Mouse (Mus musculus) heart, embryonic 10.5 days (tissue): Measurements from ENCODE around the gene Msantd3. TPM values are rescaled to one million over a fixed set of nuclear protein-coding genes. Genes with fewer than 3 reads are reported as not detected.
A peak's percentile ranks its signal among the peaks of the same experiment; 100 is the strongest.

Experiments used
- DNase-seq: peaks from one replicate; pipeline ENCODE4 v3.0.0-alpha.2; 2017; ENCODE audit warnings: low spot score
- H3K27ac ChIP-seq: fragments of 300-500 bp; sonication (generic); 2 replicates; pipeline ENCODE4 v1.5.1; 2016; ENCODE audit warnings: mild to moderate bottlenecking
- H3K27me3 ChIP-seq: fragments of 300-500 bp; sonication (generic); 2 replicates; pipeline ENCODE4 v1.6.1; 2016; ENCODE audit warnings: mild to moderate bottlenecking; ENCODE audit not compliant: poor library complexity, insufficient read depth, severe bottlenecking
- H3K36me3 ChIP-seq: fragments of 300-500 bp; sonication (generic); 2 replicates; pipeline ENCODE4 v1.6.1; 2016; ENCODE audit warnings: mild to moderate bottlenecking, moderate library complexity
- H3K4me1 ChIP-seq: fragments of 300-500 bp; sonication (generic); 2 replicates; pipeline ENCODE4 v1.6.1; 2016; ENCODE audit warnings: mild to moderate bottlenecking
- H3K4me3 ChIP-seq: fragments of 300-500 bp; sonication (generic); 2 replicates; pipeline ENCODE4 v1.5.1; 2016; ENCODE audit warnings: mild to moderate bottlenecking, moderate library complexity
- H3K9me3 ChIP-seq: fragments of 300-500 bp; sonication (generic); 2 replicates; pipeline ENCODE4 v1.6.1; 2016; ENCODE audit warnings: mild to moderate bottlenecking, moderate library complexity
- WGBS: fragments of 180-500 bp; shearing (Covaris S2); methylation state at CpG from one replicate; pipeline ENCODE4 v1.1.7; 2016; 5-methylcytosine and 5-hydroxymethylcytosine counted together
- polyA plus RNA-seq: library from polyadenylated mRNA; unstranded; fragments of >200 nt; fragmentation: Nextera tagmentation; extraction: Ambion mirVana; gene quantifications from 2 replicates; pipeline ENCODE4 v1.2.1, GENCODE M21; 2016

The Msantd3 gene
- polyA plus RNA-seq, 1 experiment from 2014 or later: 32.3 TPM

DNA sequence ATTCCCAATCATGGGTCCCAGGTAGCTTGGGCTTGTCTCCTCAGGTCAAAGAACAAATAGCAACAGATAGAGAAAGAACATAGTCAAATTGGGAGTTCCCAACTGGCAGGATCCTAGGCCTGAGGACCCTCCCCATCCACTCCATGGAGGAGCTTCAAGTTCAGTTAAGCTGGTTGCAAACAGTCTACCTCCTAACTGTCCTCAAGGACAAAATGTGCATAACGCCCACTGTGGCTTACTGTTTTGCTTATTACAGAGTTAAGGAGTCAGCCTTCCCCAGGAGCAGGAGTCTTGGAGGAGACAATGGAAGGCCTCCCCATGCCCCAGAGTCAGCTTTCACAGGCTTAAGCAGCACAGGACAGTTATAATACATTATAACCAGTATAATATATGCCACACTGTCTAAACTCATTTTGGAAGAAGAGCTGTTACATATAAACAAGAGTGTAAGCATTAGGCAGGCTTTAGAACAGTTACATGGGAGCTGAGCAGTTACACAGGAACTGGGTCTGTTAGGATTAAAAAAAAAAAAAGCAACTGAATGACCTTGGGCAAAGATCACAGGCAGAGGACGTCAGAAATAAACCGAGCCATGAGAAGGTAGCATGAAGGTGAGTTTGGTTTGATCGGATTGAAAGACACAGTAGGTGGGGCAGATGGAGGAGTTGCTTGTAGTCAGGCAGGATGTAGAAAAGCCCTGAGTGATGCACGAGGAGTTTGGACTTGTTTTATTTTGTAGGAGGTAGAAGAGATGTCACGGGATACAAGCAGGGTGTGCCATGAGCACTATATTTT is 3.5 kb downstream of the Msantd3 start:
- H3K4me3 ChIP-seq: no peak overlapping the region
- no peak for DNase-seq
- H3K9me3 ChIP-seq: no peaks in the 10 kb centered on the region
- H3K27ac ChIP-seq: peak overlapping the region; percentile 99
- no peaks in the 10 kb centered on the region for H3K27me3 ChIP-seq
- WGBS: 63% methylated on average over 6 of the region's 6 CpGs
- H3K36me3 ChIP-seq: no peaks in the 10 kb centered on the region
- peaks cover 70% of the 10 kb centered on the region for H3K4me1 ChIP-seq

GRCm38 (mm10) chr4:48544141-48544540 is 4.4 kb downstream of the Msantd3 start:
- 65% methylated on average over 8 of the region's 8 CpGs for WGBS
- Histone ChIP-seq H3K27me3 (no peaks in the 10 kb centered on the region), H3K9me3 (no peaks in the 10 kb centered on the region), H3K27ac (peak overlapping the region; percentile 57; the same call in 1 of the 2 replicates), H3K4me1 (peaks cover 78% of the 10 kb centered on the region), H3K4me3 (no peak overlapping the region), H3K36me3 (no peaks in the 10 kb centered on the region)
- no peak for DNase-seq

GRCm38 (mm10) chr4:48545966-48546365 is 6.2 kb downstream of the Msantd3 start:
- no peak for DNase-seq
- H3K36me3 ChIP-seq: no peaks in the 10 kb centered on the region
- WGBS: 28% methylated on average over 12 of the region's 12 CpGs
- H3K27me3 ChIP-seq: no peaks in the 10 kb centered on the region
- H3K4me1 ChIP-seq: peaks cover 80% of the 10 kb centered on the region
- H3K4me3 ChIP-seq: no peak overlapping the region
- H3K9me3 ChIP-seq: no peaks in the 10 kb centered on the region
- peak overlapping the region; percentile 73 for H3K27ac ChIP-seq

DNA sequence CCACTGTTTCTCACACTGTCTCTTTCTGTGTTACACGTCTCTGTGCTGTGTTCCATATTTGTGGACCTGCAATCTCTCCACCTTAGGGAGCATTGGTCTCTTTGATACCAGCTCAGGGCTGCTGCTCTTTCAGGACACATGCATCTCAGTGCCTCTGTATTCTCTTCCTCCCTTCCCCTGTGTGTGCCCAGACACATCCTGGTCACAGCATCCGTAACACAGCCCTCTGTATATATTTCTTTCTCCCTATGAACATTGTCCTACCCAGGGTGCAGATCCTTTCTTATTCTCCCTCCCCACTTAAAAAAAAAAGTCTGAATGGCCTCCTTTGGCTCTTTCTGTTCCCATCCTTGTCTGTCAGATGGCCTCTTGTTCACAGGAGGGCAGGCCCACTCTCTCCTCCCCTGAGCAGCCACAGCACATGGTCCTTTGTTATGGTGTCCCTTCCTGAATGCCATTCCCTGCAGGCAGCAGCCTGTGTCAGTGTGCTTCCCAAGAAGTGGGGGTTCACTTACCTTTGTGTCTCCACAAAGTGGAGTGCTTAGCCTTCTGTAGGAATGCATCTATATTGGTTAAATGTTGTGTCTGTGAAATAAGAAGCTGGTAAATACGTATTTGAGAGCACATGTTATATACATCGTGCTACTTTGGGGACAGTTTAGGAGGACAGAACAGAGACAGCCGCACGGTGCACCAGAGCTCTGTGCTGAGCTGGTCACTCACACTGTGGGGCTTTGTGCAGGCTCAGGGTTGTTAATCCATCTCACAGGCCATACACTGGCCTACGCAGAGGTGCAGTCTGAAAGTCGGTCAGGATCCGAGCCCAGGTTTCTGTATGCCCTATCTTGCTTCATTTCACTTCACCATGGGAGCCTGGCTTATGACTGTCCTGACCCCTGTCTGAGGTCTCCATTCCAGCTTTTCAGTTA is 7.1 kb downstream of the Msantd3 start:
- no peaks in the 10 kb centered on the region for H3K9me3 ChIP-seq
- H3K27me3 ChIP-seq: no peaks in the 10 kb centered on the region
- H3K4me1 ChIP-seq: peaks cover 74% of the 10 kb centered on the region
- peak overlapping the region; percentile 3 for H3K27ac ChIP-seq
- whole genome bisulfite sequencing: 64% methylated on average over 9 of the region's 9 CpGs
- H3K36me3 ChIP-seq: no peaks in the 10 kb centered on the region
- no peak overlapping the region for H3K4me3 ChIP-seq
- no peak for DNase-seq

DNA sequence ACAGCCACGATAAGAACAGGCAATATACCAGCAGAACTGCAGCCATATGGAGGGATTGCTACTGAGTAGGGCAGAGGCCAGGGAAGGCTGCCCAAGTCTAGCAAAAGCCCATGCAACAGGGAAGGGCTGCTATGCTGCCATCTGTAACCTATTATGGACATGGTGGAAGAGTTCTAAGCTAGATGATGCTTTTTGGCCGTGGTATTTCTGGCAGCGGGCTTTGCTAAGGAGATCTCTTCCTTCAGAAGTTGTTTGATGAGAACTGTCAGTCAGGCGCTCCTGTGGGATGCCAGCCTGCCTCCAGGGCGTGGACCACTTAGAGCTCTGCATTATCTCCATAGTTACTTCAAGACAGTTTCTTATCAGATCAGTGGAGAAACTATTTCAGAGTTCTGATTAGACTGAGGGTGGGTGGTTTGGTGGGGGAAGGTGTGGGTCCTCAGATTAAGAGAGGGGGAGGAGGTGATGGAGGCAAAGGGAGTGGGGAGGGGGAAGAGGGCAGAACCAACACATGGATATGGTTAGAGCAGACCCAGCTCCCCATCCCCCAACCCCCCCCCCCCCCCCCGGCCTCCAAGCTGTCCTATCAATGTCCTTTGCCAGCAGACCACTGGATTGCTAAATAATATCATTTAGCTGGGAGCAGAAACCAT is 8.8 kb downstream of the Msantd3 start:
- 15% methylated on average over 6 of the region's 6 CpGs for WGBS
- Histone ChIP-seq H3K4me1 (peaks cover 57% of the 10 kb centered on the region), H3K4me3 (no peak overlapping the region)

GRCm38 (mm10) chr4:48549661-48550060 is 9.9 kb downstream of the Msantd3 start:
- peaks cover 46% of the 10 kb centered on the region for H3K4me1 ChIP-seq
- no peak for DNase-seq
- WGBS: 73% methylated on average over 5 of the region's 5 CpGs
- no peak overlapping the region for H3K4me3 ChIP-seq
- H3K27me3 ChIP-seq: no peaks in the 10 kb centered on the region
- peaks cover 21% of the 10 kb centered on the region for H3K36me3 ChIP-seq
- H3K27ac ChIP-seq: no peak overlapping the region
- no peaks in the 10 kb centered on the region for H3K9me3 ChIP-seq

More for the DNA sequence above, 8.8 kb downstream of the Msantd3 start:
- peaks cover 14% of the 10 kb centered on the region for H3K36me3 ChIP-seq
- no peaks in the 10 kb centered on the region for H3K27me3 ChIP-seq
- DNase-seq: no peak
- H3K27ac ChIP-seq: peak overlapping the region; percentile 42; the same call in 1 of the 2 replicates
- H3K9me3 ChIP-seq: no peaks in the 10 kb centered on the region

GRCm38 (mm10) chr4:48552486-48553064 is 12.8 kb downstream of the Msantd3 start:
- no peaks in the 10 kb centered on the region for H3K9me3 ChIP-seq
- WGBS: 92% methylated on average over 27 of the region's 27 CpGs
- peaks cover 17% of the 10 kb centered on the region for H3K4me1 ChIP-seq
- H3K27ac ChIP-seq: no peak overlapping the region
- no peaks in the 10 kb centered on the region for H3K27me3 ChIP-seq
- DNase-seq: no peak
- peaks cover 38% of the 10 kb centered on the region for H3K36me3 ChIP-seq
- no peak overlapping the region for H3K4me3 ChIP-seq

DNA sequence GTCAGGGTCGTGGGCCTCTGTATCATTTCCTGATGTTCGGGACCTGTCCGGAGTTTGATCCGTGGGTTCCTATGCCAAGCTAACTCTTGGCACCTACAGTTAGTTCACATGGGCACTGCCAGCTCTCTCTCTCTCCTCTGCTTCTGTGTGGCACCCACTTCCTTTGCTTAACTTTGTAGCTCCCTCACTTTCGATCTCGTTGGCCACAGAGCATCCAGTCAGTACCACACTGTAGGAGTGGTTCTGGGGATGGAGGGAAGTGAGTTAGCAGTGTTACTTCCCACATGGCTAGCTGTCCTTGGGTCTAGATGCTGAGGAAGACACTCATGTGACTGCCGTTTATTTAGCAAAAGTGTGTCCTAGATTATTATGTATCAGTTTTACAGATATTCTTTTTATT is 14.4 kb downstream of the Msantd3 start:
- Histone ChIP-seq H3K4me3 (no peak overlapping the region), H3K27me3 (no peaks in the 10 kb centered on the region), H3K4me1 (peaks cover 1% of the 10 kb centered on the region), H3K9me3 (no peaks in the 10 kb centered on the region), H3K27ac (no peak overlapping the region), H3K36me3 (peaks cover 45% of the 10 kb centered on the region)
- DNase-seq: no peak
- 85% methylated on average over 7 of the region's 7 CpGs for WGBS

GRCm38 (mm10) chr4:48555729-48556128 is 16.0 kb downstream of the Msantd3 start:
- DNase-seq: no peak
- H3K9me3 ChIP-seq: no peaks in the 10 kb centered on the region
- no peaks in the 10 kb centered on the region for H3K27me3 ChIP-seq
- H3K4me1 ChIP-seq: no peaks in the 10 kb centered on the region; the same call in 1 of the 2 replicates
- no peak overlapping the region for H3K27ac ChIP-seq
- WGBS: 29% methylated on average over 3 of the region's 3 CpGs
- peaks cover 58% of the 10 kb centered on the region for H3K36me3 ChIP-seq
- H3K4me3 ChIP-seq: no peak overlapping the region

GRCm38 (mm10) chr4:48559652-48560051 is 19.9 kb downstream of the Msantd3 start:
- Histone ChIP-seq H3K4me1 (peaks cover 2% of the 10 kb centered on the region; the same call in 1 of the 2 replicates), H3K36me3 (peaks cover 70% of the 10 kb centered on the region), H3K9me3 (no peaks in the 10 kb centered on the region), H3K27ac (no peak overlapping the region), H3K27me3 (no peaks in the 10 kb centered on the region), H3K4me3 (no peak overlapping the region)
- 91% methylated on average over 14 of the region's 14 CpGs for WGBS
- no peak for DNase-seq

DNA sequence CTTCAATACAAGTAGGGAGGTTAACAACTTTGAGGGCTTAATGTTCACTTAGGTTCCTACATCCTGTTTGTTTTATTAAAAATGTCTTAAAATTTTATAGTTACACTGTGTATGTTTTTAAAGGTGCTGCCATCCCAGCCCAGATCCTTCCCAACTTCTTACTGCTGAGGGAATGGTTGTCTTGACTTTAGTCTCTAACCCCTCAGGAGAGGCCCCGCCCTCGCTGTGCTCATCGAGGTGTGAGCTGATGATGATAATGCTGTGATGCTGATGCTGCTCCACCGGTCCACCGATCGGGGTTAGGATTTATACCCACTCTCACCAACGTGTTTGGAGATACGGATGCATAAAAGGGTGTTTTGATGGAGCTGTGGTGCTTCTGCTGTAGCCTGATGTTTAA is 22.1 kb downstream of the Msantd3 start:
- Histone ChIP-seq H3K4me3 (no peak overlapping the region), H3K4me1 (peaks cover 14% of the 10 kb centered on the region; the same call in 1 of the 2 replicates), H3K27me3 (no peaks in the 10 kb centered on the region), H3K9me3 (no peaks in the 10 kb centered on the region), H3K36me3 (peaks cover 60% of the 10 kb centered on the region), H3K27ac (no peak overlapping the region)
- WGBS: 89% methylated on average over 8 of the region's 8 CpGs
- peak; percentile 64 for DNase-seq

- Histone ChIP-seq H3K4me3 (no peak overlapping the region), H3K27me3 (no peaks in the 10 kb centered on the region), H3K4me1 (peaks cover 23% of the 10 kb centered on the region), H3K27ac (no peak overlapping the region), H3K36me3 (peaks cover 42% of the 10 kb centered on the region), H3K9me3 (no peaks in the 10 kb centered on the region)
- no peak for DNase-seq
Observed at GRCm38 (mm10) chr4:48564962-48565361, 25.2 kb downstream of the Msantd3 start.
